Mouse (Mus musculus) kidney, adult 11 months (tissue): ENCODE results near the gene Heatr5b.

ENCODE experiments used
- DNase-seq: peaks from one replicate; pipeline ENCODE4 v3.0.0; 2022

The Heatr5b gene

DNA sequence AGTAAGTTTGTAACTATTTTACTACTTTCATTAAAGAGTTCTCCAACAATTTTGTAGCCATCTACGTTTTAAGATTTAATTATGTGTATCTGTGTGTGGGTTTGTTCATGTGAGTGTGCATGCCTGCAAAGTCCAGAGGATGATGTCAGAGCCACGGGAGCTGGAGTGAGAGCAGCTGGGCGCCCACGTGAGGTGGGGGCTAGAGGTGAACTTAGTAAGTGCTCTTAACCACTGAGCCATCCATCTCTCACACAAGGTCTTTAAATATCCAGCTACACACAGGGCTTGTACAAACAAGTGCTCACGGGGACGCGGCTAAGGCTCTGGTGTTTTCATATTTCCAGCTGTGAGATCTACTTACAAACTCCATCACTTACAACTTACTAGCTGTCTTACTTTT is 69.1 kb downstream of the Heatr5b start:
- no peak for DNase-seq

GRCm38 (mm10) chr17:78763272-78763671 is 71.9 kb downstream of the Heatr5b start:
- DNase-seq: no peak

- DNase-seq: no peak
Measured at GRCm38 (mm10) chr17:78752938-78753655, 82.1 kb downstream of the Heatr5b start.

- no peak for DNase-seq
Measured at GRCm38 (mm10) chr17:78752064-78752463, 83.1 kb downstream of the Heatr5b start.

GRCm38 (mm10) chr17:78748440-78748839 is 86.7 kb downstream of the Heatr5b start:
- no peak for DNase-seq

GRCm38 (mm10) chr17:78738416-78738815 is 96.7 kb downstream of the Heatr5b start:
- DNase-seq: no peak

DNA sequence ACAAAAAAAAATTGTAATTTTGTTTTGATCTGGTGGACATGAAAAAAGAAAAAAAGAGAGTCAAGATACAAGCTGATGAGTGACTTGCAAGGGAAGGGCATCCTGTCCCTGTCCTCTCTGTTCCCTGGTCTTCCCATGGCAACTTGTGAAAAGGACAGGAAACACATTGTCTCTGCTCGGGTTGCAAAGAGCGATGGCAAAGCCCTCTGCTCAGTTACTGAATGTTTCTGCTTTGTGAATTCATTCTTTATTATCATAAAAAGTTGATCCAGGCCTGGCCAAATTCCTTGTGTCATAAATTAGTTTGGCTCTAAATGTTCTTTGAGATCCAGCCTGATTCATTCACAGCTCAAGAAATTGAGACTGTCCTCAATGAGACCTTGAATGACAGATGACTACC is 97.4 kb downstream of the Heatr5b start:
- DNase-seq: no peak

GRCm38 (mm10) chr17:78737096-78737495 is 98.1 kb downstream of the Heatr5b start, which contains the start of gene Strn:
Gene Strn, minus strand, starts transcription at chr17:78737196.
- DNase-seq: no peak

GRCm38 (mm10) chr17:78736473-78736988 is 98.6 kb downstream of the Heatr5b start:
- DNase-seq: peak; percentile 99

GRCm38 (mm10) chr17:78735731-78736472 is 99.3 kb downstream of the Heatr5b start:
- peak; percentile 17 for DNase-seq

- no peak for DNase-seq
Measured at GRCm38 (mm10) chr17:78734806-78735205, 100.4 kb downstream of the Heatr5b start.

- no peak for DNase-seq
Measured at GRCm38 (mm10) chr17:78732056-78732455, 103.1 kb downstream of the Heatr5b start.

GRCm38 (mm10) chr17:78726746-78727449 is 108.3 kb downstream of the Heatr5b start:
- peak; percentile 15 for DNase-seq

GRCm38 (mm10) chr17:78724461-78725055 is 110.6 kb downstream of the Heatr5b start:
- DNase-seq: no peak

- DNase-seq: no peak
Measured at GRCm38 (mm10) chr17:78721690-78722089, 113.5 kb downstream of the Heatr5b start.

- no peak for DNase-seq
Measured at GRCm38 (mm10) chr17:78719086-78719485, 116.1 kb downstream of the Heatr5b start.

DNA sequence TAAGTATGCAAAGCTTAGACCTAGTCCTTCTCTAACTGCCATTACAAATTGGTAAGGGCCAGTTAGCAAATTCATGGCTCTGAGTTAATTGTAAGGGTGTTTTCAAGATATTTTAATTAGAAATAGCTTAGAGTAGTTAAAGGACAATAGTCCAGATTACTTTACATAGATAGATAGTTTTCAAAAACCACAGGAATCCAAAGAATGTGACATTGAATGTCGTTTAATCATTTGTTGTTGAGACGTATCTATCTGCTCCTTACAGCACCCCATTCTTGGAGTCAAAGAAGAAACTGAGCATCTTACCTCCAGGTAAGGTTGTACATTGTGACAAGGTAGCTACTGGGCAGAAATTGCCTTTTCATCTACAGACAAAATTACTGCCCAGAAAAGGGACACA is 124.9 kb downstream of the Heatr5b start:
- no peak for DNase-seq

DNA sequence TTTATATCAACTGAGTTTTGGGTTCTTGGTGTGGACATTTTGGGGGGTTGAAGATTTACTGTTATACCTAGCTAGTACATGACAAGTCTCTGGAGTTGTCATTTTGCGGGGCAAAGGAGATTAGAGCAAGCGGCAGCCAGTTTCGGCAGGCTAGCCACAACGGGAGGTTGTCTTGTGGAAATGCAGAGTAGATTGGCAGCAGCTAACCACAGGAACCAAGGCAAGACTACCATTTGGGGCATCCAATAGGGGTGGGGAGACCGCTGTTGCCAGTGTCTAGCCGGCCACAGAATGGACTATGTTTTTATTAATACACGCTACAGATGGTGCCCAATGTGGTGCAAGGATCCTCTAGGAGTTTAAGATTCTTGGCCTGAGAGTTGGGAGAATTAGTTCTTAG is 126.7 kb downstream of the Heatr5b start:
- DNase-seq: no peak

DNA sequence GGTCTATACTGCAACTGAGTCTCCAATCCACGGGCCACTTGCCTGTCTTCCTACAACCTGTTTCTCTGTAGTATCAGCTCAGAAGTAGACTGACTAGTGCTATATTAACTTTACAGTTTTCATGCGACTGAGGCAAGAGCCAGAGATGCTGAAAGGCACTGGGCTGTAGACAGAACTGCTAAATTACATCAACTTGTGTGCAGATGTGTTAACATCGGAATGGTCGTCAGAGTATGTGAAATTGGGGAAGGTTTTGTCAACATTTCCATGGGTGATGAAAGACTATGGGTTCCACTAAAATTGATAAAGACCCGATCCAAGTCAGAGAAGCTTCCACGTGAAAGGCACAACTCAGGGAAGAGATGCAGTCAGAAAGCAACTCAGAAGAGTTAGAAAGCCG is 132.2 kb downstream of the Heatr5b start:
- DNase-seq: no peak
